Comparison of ENCODE assay signal across 24 mouse cellular contexts in genomic region chr12:86280000-86280399, GRCm38 (mm10). TPM values are rescaled to one million over a fixed set of nuclear protein-coding genes. Genes with fewer than 3 reads are reported as not detected.
DNase-seq lines count a peak whose midpoint lies in the region; ATAC-seq lines count a peak whose summit lies in the region.
"Had no signal": no experiment of that assay in that cellular context is flagged by ENCODE, and none has a peak within 500 bp of the region (broad histone marks: within the 10 kb centered on the region; RNA-seq: fewer than 3 reads in every experiment).

No protein-coding gene starts in this region.

- no peaks in the 10 kb centered on the region for H3K9me3 ChIP-seq in forebrain, embryonic 14.5 days (replicated peaks; ENCODE audit: control insufficient read depth, low read length)
- H3K9me3 ChIP-seq in forebrain, embryonic 10.5 days, result no peaks in the 10 kb centered on the region
- no peaks in the 10 kb centered on the region for H3K9me3 ChIP-seq in midbrain, embryonic 11.5 days (ENCODE audit: control insufficient read depth, low read length)
- H3K9me3 ChIP-seq in midbrain, embryonic 15.5 days, result no peaks in the 10 kb centered on the region
- H3K9me3 ChIP-seq: embryonic facial prominence, embryonic 15.5 days; limb, embryonic 13.5 days; liver, embryonic 12.5 days had no signal

- peaks cover 9% of the 10 kb centered on the region for H3K4me1 ChIP-seq in forebrain, embryonic 14.5 days (ENCODE audit: control insufficient read depth, insufficient read depth, low read length)
- peaks cover 37% of the 10 kb centered on the region for H3K4me1 ChIP-seq in forebrain, embryonic 10.5 days
- peaks cover 20% of the 10 kb centered on the region for H3K4me1 ChIP-seq in midbrain, embryonic 11.5 days (ENCODE audit: control insufficient read depth, insufficient read depth, low read length)
- H3K4me1 ChIP-seq in midbrain, embryonic 15.5 days, result peaks cover 16% of the 10 kb centered on the region; the same call in 1 of the 2 replicates
- H3K4me1 ChIP-seq: embryonic facial prominence, embryonic 15.5 days; limb, embryonic 13.5 days; liver, embryonic 12.5 days had no signal

- H3K36me3 ChIP-seq in forebrain, embryonic 14.5 days (ENCODE audit: control insufficient read depth, insufficient read depth, low read length), result peaks cover 23% of the 10 kb centered on the region
- H3K36me3 ChIP-seq in forebrain, embryonic 10.5 days (replicated peaks), result peaks cover 55% of the 10 kb centered on the region
- H3K36me3 ChIP-seq in midbrain, embryonic 11.5 days (ENCODE audit: control insufficient read depth, insufficient read depth, low read length), result no peaks in the 10 kb centered on the region
- H3K36me3 ChIP-seq in midbrain, embryonic 15.5 days (replicated peaks), result no peaks in the 10 kb centered on the region; the same call in none of the 2 replicates

- peak; percentile 32 for DNase-seq in embryo, embryonic 10.5 days (ENCODE audit: low spot score)
- no peak for DNase-seq in embryo, embryonic 9.5 days (ENCODE audit: extremely low spot score)
- DNase-seq in forebrain, embryonic 14.5 days (ENCODE audit: low spot score), result peak; percentile 69
- DNase-seq in forebrain, embryonic 10.5 days (ENCODE audit: extremely low spot score, low spot score), result no peak
- DNase-seq in midbrain, embryonic 11.5 days (ENCODE audit: low spot score, missing footprints), result no peak
- peak; percentile 64 for DNase-seq in retina, embryonic 14.5 days (ENCODE audit: low spot score)
- no peak for DNase-seq in layer of hippocampus, adult 9-11 months
- DNase-seq: adrenal gland, postnatal 10 days; cerebellum, adult 9-10 months; gastrocnemius, postnatal 14 days; heart, adult 18-20 months; heart, postnatal 10 days; kidney, postnatal 25 days; lung, adult 18-20 months; lung, postnatal 10 days; right cerebral cortex, adult 18-20 months; thymus, adult 18-20 months; thymus, postnatal 36 days had no signal

- WGBS in forebrain, embryonic 14.5 days, result 19% methylated on average over 10 of the region's 10 CpGs
- WGBS in forebrain, embryonic 10.5 days, result 62% methylated on average over 10 of the region's 10 CpGs
- WGBS in midbrain, embryonic 11.5 days, result 40% methylated on average over 10 of the region's 10 CpGs
- 30% methylated on average over 10 of the region's 10 CpGs for WGBS in midbrain, embryonic 15.5 days

- H3K4me2 ChIP-seq in forebrain, embryonic 14.5 days (ENCODE audit: low read length), result no peak overlapping the region
- H3K4me2 ChIP-seq in midbrain, embryonic 11.5 days, result no peak overlapping the region
- H3K4me2 ChIP-seq in midbrain, embryonic 15.5 days, result no peak overlapping the region
- H3K4me2 ChIP-seq: embryonic facial prominence, embryonic 15.5 days; heart, embryonic 12.5 days; limb, embryonic 13.5 days; liver, embryonic 12.5 days had no signal

- H3K27me3 ChIP-seq in forebrain, embryonic 14.5 days (replicated peaks; ENCODE audit: control insufficient read depth, insufficient read depth, low read length), result no peaks in the 10 kb centered on the region
- H3K27me3 ChIP-seq in forebrain, embryonic 10.5 days (ENCODE audit: poor library complexity, severe bottlenecking), result no peaks in the 10 kb centered on the region
- no peaks in the 10 kb centered on the region; the same call in 1 of the 2 replicates for H3K27me3 ChIP-seq in midbrain, embryonic 11.5 days (ENCODE audit: control insufficient read depth, insufficient read depth, low read length)
- H3K27me3 ChIP-seq in midbrain, embryonic 15.5 days (replicated peaks), result no peaks in the 10 kb centered on the region
- H3K27me3 ChIP-seq: embryonic facial prominence, embryonic 15.5 days; heart, embryonic 12.5 days; limb, embryonic 13.5 days; liver, embryonic 12.5 days had no signal

- ATAC-seq in forebrain, embryonic 14.5 days, result peak; percentile 62; the same call in 1 of the 2 replicates
- ATAC-seq in midbrain, embryonic 11.5 days (ENCODE audit: low FRiP score), result peak; percentile 69; the same call in 1 of the 2 replicates
- ATAC-seq in midbrain, embryonic 15.5 days (replicated peaks), result no peak
- ATAC-seq: intestine, postnatal 0 days; liver, embryonic 12.5 days had no signal

- H3K27ac ChIP-seq in forebrain, embryonic 14.5 days (ENCODE audit: low read depth, low read length), result no peak overlapping the region
- H3K27ac ChIP-seq in forebrain, embryonic 10.5 days, result no peak overlapping the region
- no peak overlapping the region for H3K27ac ChIP-seq in midbrain, embryonic 11.5 days (ENCODE audit: low read depth, low read length)
- H3K27ac ChIP-seq in midbrain, embryonic 15.5 days, result no peak overlapping the region
- H3K27ac ChIP-seq: embryonic facial prominence, embryonic 15.5 days; limb, embryonic 13.5 days; liver, embryonic 12.5 days had no signal

- H3K4me3 ChIP-seq in forebrain, embryonic 14.5 days (ENCODE audit: low read depth, low read length), result no peak overlapping the region
- H3K4me3 ChIP-seq in forebrain, embryonic 10.5 days, result no peak overlapping the region
- H3K4me3 ChIP-seq in midbrain, embryonic 11.5 days (ENCODE audit: low read depth, low read length), result no peak overlapping the region
- no peak overlapping the region for H3K4me3 ChIP-seq in midbrain, embryonic 15.5 days
- H3K4me3 ChIP-seq: embryonic facial prominence, embryonic 15.5 days; heart, embryonic 12.5 days; limb, embryonic 13.5 days; liver, embryonic 12.5 days had no signal

- no peak overlapping the region for H3K9ac ChIP-seq in forebrain, embryonic 14.5 days (ENCODE audit: low read length)
- H3K9ac ChIP-seq in midbrain, embryonic 11.5 days (ENCODE audit: low read length), result no peak overlapping the region
- no peak overlapping the region for H3K9ac ChIP-seq in midbrain, embryonic 15.5 days
- H3K9ac ChIP-seq: embryonic facial prominence, embryonic 15.5 days; heart, embryonic 12.5 days; limb, embryonic 13.5 days; liver, embryonic 12.5 days had no signal

RNA-seq across cellular contexts. Expression of gene Gpatch2l, which starts 38.3 kb away (rescaled TPM):
- 23.5 and 27.4 TPM in 2 replicates for polyA plus RNA-seq in forebrain, embryonic 14.5 days (2014; fragmentation: Nextera tagmentation; extraction: Ambion mirVana)
- polyA plus RNA-seq in forebrain, embryonic 10.5 days (2016; fragmentation: Nextera tagmentation; extraction: Ambion mirVana), result 16.6 and 18.3 TPM in 2 replicates
- 16.7 and 19.2 TPM in 2 replicates for polyA plus RNA-seq in midbrain, embryonic 11.5 days (2014; fragmentation: Nextera tagmentation; extraction: Ambion mirVana)
- 31.2 and 32.4 TPM in 2 replicates for polyA plus RNA-seq in midbrain, embryonic 15.5 days (2015; fragmentation: Nextera tagmentation; extraction: Ambion mirVana)

Comparison
In these comparisons a context has a peak if more than half of its experiments do, and no peak if none do; other contexts are left out.
1. DNase-seq: peak in embryo, embryonic 10.5 days (single experiment), forebrain, embryonic 14.5 days (single experiment) and retina, embryonic 14.5 days (single experiment); none in embryo, embryonic 9.5 days (single experiment), forebrain, embryonic 10.5 days (single experiment), midbrain, embryonic 11.5 days (single experiment) and layer of hippocampus, adult 9-11 months (single experiment).